Mouse (Mus musculus) cerebellum, adult 2 months (tissue): ENCODE data around the gene Ptprf.

Source experiments
- CTCF ChIP-seq: fragments of 200-500 bp; IDR thresholded peaks from 2 replicates; pipeline ENCODE4 v1.5.1; 2011; ENCODE audit warnings: low read depth, mild to moderate bottlenecking, control low read depth, low read length, moderate library complexity, borderline replicate concordance; ENCODE audit not compliant: insufficient read depth
- POLR2A ChIP-seq: fragments of 200-500 bp; IDR thresholded peaks from 2 replicates; pipeline ENCODE4 v1.6.1; 2011; ENCODE audit warnings: low read length, control low read depth, borderline replicate concordance; ENCODE audit not compliant: insufficient read depth

DNA sequence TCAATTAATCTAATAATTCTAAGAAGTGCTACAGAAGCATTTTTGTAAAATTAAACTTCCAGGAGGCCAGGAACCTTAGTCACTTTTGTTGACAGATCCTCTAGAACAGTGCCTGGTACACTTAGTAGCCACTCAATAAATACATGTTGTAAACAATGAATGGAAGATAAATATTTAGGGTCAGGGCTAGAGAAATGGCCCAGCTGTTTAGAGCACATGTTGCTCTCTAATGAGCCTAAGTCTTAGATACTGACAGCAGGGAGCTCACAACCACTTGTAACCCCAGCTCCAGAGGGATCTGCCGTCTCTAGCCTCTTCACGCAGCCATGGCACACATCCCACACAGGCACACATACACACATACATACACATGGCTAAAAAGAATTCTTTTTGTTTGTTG, 29.4 kb upstream of the Ptprf start:
- TF ChIP-seq CTCF (no peak), POLR2A (no peak)
